Mouse (Mus musculus): ENCODE data around the gene Ucn2.

DNA sequence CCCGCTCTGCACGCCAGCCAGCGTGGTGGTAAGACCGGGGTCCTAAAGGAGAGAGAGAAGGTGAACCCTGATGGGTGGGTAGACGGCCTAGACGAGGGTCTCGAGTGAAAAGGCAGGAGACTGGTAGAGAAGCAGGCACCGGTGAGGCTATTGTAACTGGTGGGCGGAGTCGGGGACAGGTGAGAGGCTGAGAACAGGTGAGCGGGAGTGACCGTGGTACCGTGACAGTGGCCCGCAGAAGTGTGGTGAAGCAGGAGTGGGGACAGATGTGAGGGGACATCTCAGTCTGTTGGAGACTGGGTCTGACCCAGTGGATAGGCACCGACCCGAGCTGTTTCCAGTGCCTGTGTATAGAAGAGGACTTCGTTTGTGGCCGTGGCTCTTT lies 6.3 kb downstream of the Ucn2 start:
- no peak for TF ChIP-seq CTCF (IDR thresholded peaks at IDR 0.05; ENCODE audit: insufficient read depth, low read depth, low read length)
- TF ChIP-seq POLR2A (IDR thresholded peaks at IDR 0.05; ENCODE audit: insufficient read depth, low read depth, low read length), result no peak
